Mouse (Mus musculus) MEL (cell line): Measurements from ENCODE around the gene Pfn1. TPM values are rescaled to one million over a fixed set of nuclear protein-coding genes. Genes with fewer than 3 reads are reported as not detected.

Experiments
- DNase-seq: peaks from one replicate; pipeline ENCODE4 v3.0.0; 2011; ENCODE audit warnings: low read depth, low spot score
- H3K27ac ChIP-seq: 2 replicates; pipeline ENCODE4 v1.5.1; 2012; ENCODE audit warnings: low read depth, mild to moderate bottlenecking, control low read depth, low read length, moderate library complexity; ENCODE audit not compliant: control insufficient read depth
- H3K27me3 ChIP-seq, 2 experiments: fragments of 150-350 bp in 1 of 2; sonication (generic) in 1 of 2; 2 replicates each; pipeline ENCODE4 v1.6.1; 2012; ENCODE audit warnings: low read length in 2 of 2, mild to moderate bottlenecking in 2 of 2, improper control_type of control experiment in 1 of 2, moderate library complexity in 1 of 2; ENCODE audit not compliant: insufficient read depth in 2 of 2, control insufficient read depth in 1 of 2
- H3K36me3 ChIP-seq, 2 experiments: 2 replicates each; pipeline ENCODE4 v1.6.1; 2012 to 2014; ENCODE audit warnings: low read length in 2 of 2, improper control_type of control experiment in 1 of 2, inconsistent platforms in 1 of 2, mild to moderate bottlenecking in 1 of 2; ENCODE audit not compliant: insufficient read depth in 2 of 2, control insufficient read depth in 1 of 2
- H3K4me1 ChIP-seq, 2 experiments: fragments of 150-350 bp in 1 of 2; sonication (generic) in 1 of 2; 2 replicates each; pipeline ENCODE4 v1.6.1; 2012; ENCODE audit warnings: low read length in 2 of 2, improper control_type of control experiment in 1 of 2, mild to moderate bottlenecking in 1 of 2; ENCODE audit not compliant: insufficient read depth in 2 of 2, control insufficient read depth in 1 of 2
- H3K4me3 ChIP-seq, 2 experiments: fragments of 150-350 bp in 1 of 2; sonication (generic) in 1 of 2; 2 replicates each; pipeline ENCODE4 v1.5.1; 2012; ENCODE audit warnings: low read depth in 2 of 2, low read length in 2 of 2, mild to moderate bottlenecking in 2 of 2, moderate library complexity in 2 of 2, control low read depth in 1 of 2, improper control_type of control experiment in 1 of 2; ENCODE audit not compliant: control insufficient read depth in 1 of 2, insufficient read depth in 1 of 2
- H3K79me2 ChIP-seq: 2 replicates; pipeline ENCODE4 v1.6.1; 2012; ENCODE audit warnings: mild to moderate bottlenecking, low read length, moderate library complexity; ENCODE audit not compliant: control insufficient read depth, poor library complexity, insufficient read depth
- H3K9ac ChIP-seq: 2 replicates; pipeline ENCODE4 v1.6.1; 2012; ENCODE audit warnings: low read depth, mild to moderate bottlenecking, control low read depth, low read length, moderate library complexity; ENCODE audit not compliant: control insufficient read depth, poor library complexity, severe bottlenecking
- H3K9me3 ChIP-seq: fragments of 150-350 bp; sonication (generic); replicated peaks from 2 replicates; pipeline ENCODE4 v1.6.1; 2012; ENCODE audit warnings: mild to moderate bottlenecking, low read length, improper control_type of control experiment, moderate library complexity; ENCODE audit not compliant: insufficient read depth
- E2F4 ChIP-seq: IDR thresholded peaks from 2 replicates; pipeline ENCODE4 v1.6.1; 2011; ENCODE audit warnings: low read depth, low read length, improper control_type of control experiment, borderline replicate concordance
- EP300 ChIP-seq, 2 experiments: IDR thresholded peaks; 2 replicates each; pipeline ENCODE4 v1.6.1; 2011; ENCODE audit warnings: improper control_type of control experiment in 2 of 2, low read length in 2 of 2, low read depth in 1 of 2, mild to moderate bottlenecking in 1 of 2
- GABPA ChIP-seq: IDR thresholded peaks from 2 replicates; pipeline ENCODE4 v1.6.1; 2012; ENCODE audit warnings: low read depth, mild to moderate bottlenecking, inconsistent platforms, low read length, improper control_type of control experiment, moderate library complexity
- GATA1 ChIP-seq: IDR thresholded peaks from 2 replicates; pipeline ENCODE4 v1.6.1; 2011; ENCODE audit warnings: low read depth, low read length, improper control_type of control experiment
- MAX ChIP-seq: IDR thresholded peaks from 2 replicates; pipeline ENCODE4 v1.6.1; 2011; ENCODE audit warnings: low read length, improper control_type of control experiment
- MYC ChIP-seq: IDR thresholded peaks from 2 replicates; pipeline ENCODE4 v1.6.1; 2011; ENCODE audit warnings: low read depth, mild to moderate bottlenecking, low read length, improper control_type of control experiment, moderate library complexity
- POLR2A ChIP-seq, 2 experiments: IDR thresholded peaks; 2 replicates each; pipeline ENCODE4 v1.6.1; 2011 to 2012; ENCODE audit warnings: low read length in 2 of 2, mild to moderate bottlenecking in 2 of 2, control low read depth in 1 of 2, improper control_type of control experiment in 1 of 2, low read depth in 1 of 2, moderate library complexity in 1 of 2; ENCODE audit not compliant: control insufficient read depth in 1 of 2, insufficient read depth in 1 of 2, poor library complexity in 1 of 2
- POLR2AphosphoS5 ChIP-seq: IDR thresholded peaks from 2 replicates; pipeline ENCODE4 v1.6.1; 2012; ENCODE audit warnings: low read depth, borderline replicate concordance, mild to moderate bottlenecking, inconsistent platforms, low read length, moderate library complexity, mixed read lengths
- SIN3A ChIP-seq: IDR thresholded peaks from 2 replicates; pipeline ENCODE4 v1.6.1; 2012; ENCODE audit warnings: low read length, improper control_type of control experiment, inconsistent platforms
- TAL1 ChIP-seq: IDR thresholded peaks from 2 replicates; pipeline ENCODE4 v1.6.1; 2012; ENCODE audit warnings: mild to moderate bottlenecking, inconsistent platforms, low read length, moderate library complexity, mixed read lengths
- USF1 ChIP-seq: IDR thresholded peaks from 2 replicates; pipeline ENCODE4 v1.6.1; 2014; ENCODE audit warnings: low read depth, mild to moderate bottlenecking, inconsistent platforms, low read length, improper control_type of control experiment, moderate library complexity
- ZKSCAN1 ChIP-seq: IDR thresholded peaks from 2 replicates; pipeline ENCODE4 v1.6.1; 2012; ENCODE audit warnings: low read depth, mild to moderate bottlenecking, inconsistent platforms, low read length, improper control_type of control experiment, moderate library complexity
- polyA plus RNA-seq, 2 experiments: library from polyadenylated mRNA; stranded (reverse) in 1 of 2; unstranded in 1 of 2; fragments of >175 nt in 1 of 2; fragments of >200 nt in 1 of 2; gene quantifications; 2 replicates each; pipeline versions ENCODE4 v1.2.1 to v1.2.4; 2012; ENCODE audit warnings: low replicate concordance in 2 of 2, low read depth in 1 of 2; ENCODE audit not compliant: insufficient read length in 2 of 2, insufficient read depth in 1 of 2, missing spikeins in 1 of 2
- total RNA-seq: library from RNA; depleted of rRNA; stranded (reverse); fragments of 300-350 nt; gene quantifications from 2 replicates; pipeline ENCODE4 v1.2.3, GENCODE M21; 2012

Gene Pfn1
- total and polyA plus RNA-seq, 3 experiments = 1,332 to 5,980 (median 2,392) TPM

- Histone ChIP-seq H3K27me3 (no peaks in the 10 kb centered on the region), H3K9me3 (no peaks in the 10 kb centered on the region), H3K36me3 (peaks cover 0 to 5% of the 10 kb centered on the region in 2 experiments; a peak in 2 of 4 replicates), H3K4me1 (peaks cover 3 to 7% of the 10 kb centered on the region in 2 experiments; a peak in 3 of 4 replicates), H3K27ac (no peak overlapping the region), H3K4me3 (peak overlapping the region; percentile 80 to 91), H3K9ac (peak overlapping the region; percentile 83; the same call in 1 of the 2 replicates), H3K79me2 (no peaks in the 10 kb centered on the region; the same call in 1 of the 2 replicates)
- TF ChIP-seq MYC = no peak
- TF ChIP-seq E2F4 = no peak
- TF ChIP-seq GATA1 = no peak
- no peak for TF ChIP-seq GABPA
- no peak for TF ChIP-seq ZKSCAN1
- no peak for TF ChIP-seq SIN3A
- TF ChIP-seq POLR2AphosphoS5 = no peak
- no peak for TF ChIP-seq USF1
- no peak for TF ChIP-seq TAL1
- TF ChIP-seq, all 39 proteins: peak for 0
- DNase-seq = no peak
These were observed 46.9 kb upstream of the Pfn1 start for GRCm38 (mm10) chr11:70701221-70701955.

GRCm38 (mm10) chr11:70700613-70701012, 46.2 kb upstream of the Pfn1 start:
- peak; percentile 67 for DNase-seq
- Histone ChIP-seq H3K9me3 (no peaks in the 10 kb centered on the region), H3K36me3 (peaks cover 0 to 5% of the 10 kb centered on the region in 2 experiments; a peak in 2 of 4 replicates), H3K4me3 (peak overlapping the region; percentile 80 to 91), H3K4me1 (peaks cover 3 to 7% of the 10 kb centered on the region in 2 experiments; a peak in 3 of 4 replicates), H3K27ac (no peak overlapping the region), H3K27me3 (no peaks in the 10 kb centered on the region), H3K79me2 (no peaks in the 10 kb centered on the region; the same call in 1 of the 2 replicates), H3K9ac (peak overlapping the region; percentile 83)
- TF ChIP-seq POLR2A (IDR thresholded peaks at IDR 0.05; ENCODE audit: control insufficient read depth in 1 of 2, insufficient read depth in 1 of 2, low read depth in 1 of 2, low read length in 2 of 2, poor library complexity in 1 of 2) (0 out of 4 replicates have a peak, but pooled peaks of 1 of the 2 experiments have one; percentile 34), GATA1 (no peak), SIN3A (0 out of 2 replicates have a peak, but pooled peaks have one; percentile 13), MAX (no peak), EP300 (IDR thresholded peaks at IDR 0.05; ENCODE audit: low read depth in 1 of 2, low read length in 2 of 2) (no peak)
